Mouse (Mus musculus) stomach, postnatal 0 days (tissue): ENCODE results near the gene Nox4.

Experiments
- CTCF ChIP-seq: IDR thresholded peaks from 2 replicates; pipeline ENCODE4 v1.5.1; 2016; ENCODE audit warnings: antibody characterized with exemption, low read depth, mild to moderate bottlenecking, moderate library complexity
- EP300 ChIP-seq: optimal IDR thresholded peaks from 2 replicates; pipeline ENCODE3; 2016; ENCODE audit warnings: antibody characterized with exemption

GRCm38 (mm10) chr7:87369131-87369530 is 123.2 kb downstream of the Nox4 start:
- TF ChIP-seq CTCF (no peak), EP300 (no peak)
